Mouse (Mus musculus) hindbrain, embryonic 16.5 days (tissue): Measurements from ENCODE around the gene Dapk2. TPM values are rescaled to one million over a fixed set of nuclear protein-coding genes. Genes with fewer than 3 reads are reported as not detected.
A peak's percentile ranks its signal among the peaks of the same experiment; 100 is the strongest.

ENCODE experiments used
- ATAC-seq: fragments of 200-750 bp; cut with Nextera tagmentation; 2 replicates; pipeline ENCODE4 v1.8.0; 2017; ENCODE audit warnings: moderate TSS enrichment, moderate library complexity
- H3K27ac ChIP-seq: fragments of 300-500 bp; sonication (generic); 2 replicates; pipeline ENCODE4 v1.5.1; 2014; ENCODE audit warnings: low read depth, mild to moderate bottlenecking, control low read depth, low read length, moderate library complexity
- H3K27me3 ChIP-seq: fragments of 300-500 bp; sonication (generic); replicated peaks from 2 replicates; pipeline ENCODE4 v1.6.1; 2014; ENCODE audit warnings: low read length; ENCODE audit not compliant: control insufficient read depth, insufficient read depth
- H3K36me3 ChIP-seq: fragments of 300-500 bp; sonication (generic); 2 replicates; pipeline ENCODE4 v1.6.1; 2014; ENCODE audit warnings: mild to moderate bottlenecking, low read length, moderate library complexity, mixed read lengths; ENCODE audit not compliant: control insufficient read depth, insufficient read depth
- H3K4me1 ChIP-seq: fragments of 300-500 bp; sonication (generic); 2 replicates; pipeline ENCODE4 v1.6.1; 2014; ENCODE audit warnings: low read depth, low read length; ENCODE audit not compliant: control insufficient read depth, insufficient read depth
- H3K4me2 ChIP-seq: fragments of 300-500 bp; sonication (generic); 2 replicates; pipeline ENCODE4 v1.6.1; 2014; ENCODE audit warnings: mild to moderate bottlenecking, low read length, control low read depth, moderate library complexity
- H3K4me3 ChIP-seq: fragments of 300-500 bp; sonication (generic); 2 replicates; pipeline ENCODE4 v1.5.1; 2014; ENCODE audit warnings: mild to moderate bottlenecking, low read length, control low read depth, moderate library complexity
- H3K9ac ChIP-seq: fragments of 300-500 bp; sonication (generic); 2 replicates; pipeline ENCODE4 v1.6.1; 2014; ENCODE audit warnings: low read depth, mild to moderate bottlenecking, control low read depth, low read length, moderate library complexity
- H3K9me3 ChIP-seq: fragments of 300-500 bp; sonication (generic); 2 replicates; pipeline ENCODE4 v1.6.1; 2014; ENCODE audit warnings: mild to moderate bottlenecking, low read length, moderate library complexity; ENCODE audit not compliant: control insufficient read depth
- WGBS: fragments of 180-500 bp; shearing (Covaris S2); extraction: QIAGEN DNeasy Blood & Tissue Kit; methylation state at CpG from one replicate; pipeline ENCODE4 v1.1.7; 2014; 5-methylcytosine and 5-hydroxymethylcytosine counted together
- polyA plus RNA-seq: library from polyadenylated mRNA; unstranded; fragments of >200 nt; fragmentation: Nextera tagmentation; extraction: Ambion mirVana; gene quantifications from 2 replicates; pipeline ENCODE4 v1.2.1, GENCODE M21; 2015

Dapk2 gene
- polyA plus RNA-seq, 1 experiment from 2014 or later = 0.79 TPM

DNA sequence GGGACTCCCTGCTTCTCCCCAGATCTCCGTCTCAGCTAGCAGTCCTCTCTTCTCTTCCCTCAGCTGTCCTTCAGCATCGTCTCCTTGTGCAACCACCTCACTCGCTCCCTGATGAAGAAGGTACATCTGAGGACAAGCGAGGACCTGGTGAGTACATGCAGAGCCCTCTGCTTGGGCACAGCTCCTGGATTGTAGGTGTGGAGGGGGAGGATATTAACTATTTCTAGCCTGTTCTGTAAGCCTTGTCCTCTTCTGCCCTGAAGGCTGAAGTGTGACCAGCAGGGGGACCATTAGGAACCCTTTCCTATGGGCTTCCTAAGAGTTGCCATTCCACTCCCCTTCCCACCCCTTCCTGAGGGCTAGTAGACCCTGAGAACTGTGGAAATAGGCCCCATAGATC is 110.8 kb downstream of the Dapk2 start:
- 81% methylated on average over 4 of the region's 4 CpGs for WGBS
- no peak overlapping the region for H3K27ac ChIP-seq
- ATAC-seq = no peak

DNA sequence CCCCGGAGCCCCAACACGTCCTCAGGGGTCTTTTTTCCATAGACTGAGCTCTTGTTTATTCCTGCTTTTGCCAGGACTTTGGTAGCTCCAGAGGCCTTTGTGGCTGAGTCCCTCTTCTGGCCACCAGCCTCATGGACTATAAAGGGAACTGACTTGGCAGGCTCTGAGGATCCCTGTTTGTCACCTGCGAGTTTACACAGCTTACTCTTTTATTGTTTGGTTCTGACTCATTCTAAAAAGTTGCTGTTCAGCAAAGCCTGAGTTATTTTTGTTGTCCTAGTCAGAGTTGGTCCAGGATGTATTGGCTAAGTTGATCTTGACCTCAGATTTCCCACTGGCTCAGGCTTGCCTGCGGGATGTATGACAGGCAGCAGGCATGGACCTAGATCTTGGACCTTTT is 112.0 kb downstream of the Dapk2 start:
- Histone ChIP-seq H3K27me3 (no peaks in the 10 kb centered on the region), H3K4me3 (no peak overlapping the region), H3K27ac (no peak overlapping the region), H3K4me1 (peaks cover 2% of the 10 kb centered on the region), H3K36me3 (no peaks in the 10 kb centered on the region), H3K9me3 (no peaks in the 10 kb centered on the region), H3K4me2 (no peak overlapping the region), H3K9ac (no peak overlapping the region)
- no peak for ATAC-seq
- 72% methylated on average over 4 of the region's 4 CpGs for WGBS

More for the DNA sequence above, 110.8 kb downstream of the Dapk2 start:
- no peaks in the 10 kb centered on the region for H3K36me3 ChIP-seq
- no peak overlapping the region for H3K9ac ChIP-seq
- H3K4me3 ChIP-seq = no peak overlapping the region
- no peaks in the 10 kb centered on the region for H3K27me3 ChIP-seq
- no peaks in the 10 kb centered on the region for H3K4me1 ChIP-seq
- no peaks in the 10 kb centered on the region for H3K9me3 ChIP-seq
- no peak overlapping the region for H3K4me2 ChIP-seq

DNA sequence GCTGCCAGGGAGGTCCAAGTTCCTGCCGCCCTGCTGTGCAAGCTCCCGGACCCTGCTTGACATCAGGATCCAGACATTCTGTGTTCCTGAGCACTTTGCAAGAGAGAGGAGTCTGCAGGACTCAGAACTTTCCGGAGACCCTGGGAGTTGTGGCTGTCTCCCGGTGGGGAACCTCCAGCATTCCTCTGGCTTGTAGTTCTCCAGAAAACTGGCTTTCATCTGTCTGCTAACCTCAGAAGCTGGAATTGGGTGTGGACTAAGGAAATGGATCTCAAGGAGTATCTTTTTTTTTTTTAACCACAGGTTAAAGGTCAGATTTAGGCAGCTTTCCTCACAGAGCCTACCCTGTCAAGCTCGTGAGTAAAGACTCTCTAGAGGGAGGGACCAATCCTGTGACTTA is 113.7 kb downstream of the Dapk2 start:
- no peak for ATAC-seq
- Histone ChIP-seq H3K27me3 (no peaks in the 10 kb centered on the region), H3K4me1 (peaks cover 13% of the 10 kb centered on the region), H3K9me3 (no peaks in the 10 kb centered on the region), H3K27ac (no peak overlapping the region), H3K4me3 (no peak overlapping the region), H3K9ac (no peak overlapping the region), H3K4me2 (no peak overlapping the region), H3K36me3 (no peaks in the 10 kb centered on the region)
- 43% methylated on average over 5 of the region's 5 CpGs for WGBS

DNA sequence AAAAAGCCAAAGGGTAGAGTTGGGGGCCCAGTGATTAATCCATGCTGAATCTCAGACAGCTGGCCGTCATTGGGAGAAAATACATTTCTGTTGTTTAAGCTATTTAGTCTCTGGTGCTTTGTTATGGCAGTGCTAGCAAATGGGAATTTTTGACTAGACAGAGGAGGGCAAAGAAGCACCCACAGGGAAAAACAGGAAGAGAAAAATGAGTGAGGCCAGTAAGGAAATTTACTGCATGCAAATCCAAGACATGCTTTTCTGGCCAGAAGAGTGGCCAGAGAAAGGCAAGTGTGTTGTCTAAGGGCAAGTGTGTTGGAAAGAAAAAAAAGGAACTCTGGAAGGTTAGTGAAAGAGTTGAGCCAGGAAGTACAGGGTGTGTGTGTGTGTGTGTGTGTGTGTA is 115.6 kb downstream of the Dapk2 start:
- Histone ChIP-seq H3K4me2 (no peak overlapping the region), H3K36me3 (no peaks in the 10 kb centered on the region), H3K9ac (no peak overlapping the region), H3K27me3 (no peaks in the 10 kb centered on the region), H3K27ac (no peak overlapping the region), H3K4me1 (peaks cover 13% of the 10 kb centered on the region), H3K9me3 (no peaks in the 10 kb centered on the region), H3K4me3 (no peak overlapping the region)
- no peak for ATAC-seq
- 84% methylated on average over 1 of the region's 1 CpGs for WGBS

DNA sequence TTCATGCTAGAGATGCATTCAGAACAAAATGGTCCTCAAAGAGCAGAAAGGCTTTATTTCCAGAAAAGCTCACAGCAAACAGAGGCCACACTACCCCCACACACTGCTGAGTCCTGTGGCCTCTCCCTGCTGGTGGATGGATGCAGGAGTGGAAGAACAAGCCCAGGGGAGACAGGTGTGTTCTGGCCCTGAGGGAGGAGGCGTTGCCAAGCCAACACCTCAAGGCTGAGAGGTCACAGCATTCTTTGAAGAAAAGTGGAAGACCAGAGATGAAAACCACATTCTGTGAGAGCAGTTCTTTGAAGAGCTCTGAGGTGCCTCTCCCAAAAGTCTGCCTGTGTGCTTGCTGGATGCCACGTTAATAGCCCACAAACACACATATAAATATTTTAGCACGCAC is 116.6 kb downstream of the Dapk2 start:
- Histone ChIP-seq H3K9me3 (no peaks in the 10 kb centered on the region), H3K27me3 (no peaks in the 10 kb centered on the region), H3K4me3 (no peak overlapping the region), H3K4me1 (peaks cover 13% of the 10 kb centered on the region), H3K4me2 (no peak overlapping the region), H3K36me3 (no peaks in the 10 kb centered on the region), H3K27ac (no peak overlapping the region), H3K9ac (no peak overlapping the region)
- no peak for ATAC-seq
- 24% methylated on average over 3 of the region's 3 CpGs for WGBS

DNA sequence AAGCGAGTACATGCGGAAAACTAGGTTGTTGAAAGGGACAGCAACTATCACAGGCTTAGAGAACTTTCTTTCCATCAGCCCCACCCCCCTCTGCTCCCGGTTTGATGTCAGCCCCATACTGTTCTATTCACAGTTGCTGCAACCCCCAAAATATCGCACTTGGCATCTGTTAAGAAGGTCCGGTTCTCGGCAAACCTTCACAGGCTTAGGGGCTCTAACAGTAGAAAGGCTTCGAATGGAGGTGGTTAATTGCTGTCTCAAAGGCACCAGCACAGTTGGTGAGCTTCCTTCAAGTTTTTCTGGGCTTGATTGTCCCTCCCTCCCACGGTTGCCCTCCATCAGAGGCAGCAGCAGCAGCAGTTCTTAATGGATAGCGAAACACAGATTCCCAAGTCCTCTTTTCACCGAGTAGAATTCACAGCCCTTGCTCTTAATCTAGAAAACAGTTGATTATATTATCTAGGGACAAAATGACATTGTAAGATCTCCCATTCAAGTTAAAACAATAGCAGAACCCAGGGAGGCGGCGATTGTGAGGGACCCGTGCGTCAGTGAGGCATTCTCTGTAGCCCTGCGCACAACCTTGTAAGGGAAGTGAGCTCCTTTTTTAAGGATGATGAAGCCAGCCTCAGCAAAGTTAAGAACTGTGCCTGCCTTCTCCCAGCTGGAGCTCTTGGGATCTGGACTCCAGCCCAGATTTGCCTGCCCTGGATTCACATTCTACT is 117.4 kb downstream of the Dapk2 start:
- H3K36me3 ChIP-seq = no peaks in the 10 kb centered on the region
- H3K4me2 ChIP-seq = peak overlapping the region; percentile 50
- peaks cover 13% of the 10 kb centered on the region for H3K4me1 ChIP-seq
- H3K27ac ChIP-seq = peak overlapping the region; percentile 52
- H3K27me3 ChIP-seq = no peaks in the 10 kb centered on the region
- ATAC-seq = peak; percentile 56; the same call in 1 of the 2 replicates
- WGBS = under 1% methylated on average over 15 of the region's 15 CpGs
- H3K9ac ChIP-seq = peak overlapping the region; percentile 42
- H3K4me3 ChIP-seq = peak overlapping the region; percentile 19
- no peaks in the 10 kb centered on the region for H3K9me3 ChIP-seq

DNA sequence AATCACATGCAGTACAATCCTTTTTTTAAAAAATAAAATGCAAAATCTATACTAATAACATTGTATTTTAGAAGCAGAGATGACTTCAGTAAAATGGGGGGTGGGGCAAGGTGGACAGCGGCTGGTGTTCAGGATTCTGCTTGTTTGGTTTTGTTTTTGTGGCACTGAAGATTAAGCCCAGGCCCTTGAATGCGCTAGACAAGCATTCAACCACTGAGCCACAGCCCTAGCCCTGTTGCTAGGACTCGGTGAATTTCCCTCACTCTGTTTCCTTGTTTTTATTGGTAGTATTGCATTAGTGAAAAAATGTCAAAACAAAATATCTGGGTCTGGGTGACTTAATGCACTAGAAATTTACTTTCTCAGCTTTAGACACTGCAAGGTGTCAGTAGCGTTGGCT is 118.0 kb downstream of the Dapk2 start:
- no peak overlapping the region for H3K4me3 ChIP-seq
- H3K4me1 ChIP-seq = peaks cover 13% of the 10 kb centered on the region
- no peaks in the 10 kb centered on the region for H3K27me3 ChIP-seq
- no peak for ATAC-seq
- H3K4me2 ChIP-seq = peak overlapping the region; percentile 50
- no peaks in the 10 kb centered on the region for H3K36me3 ChIP-seq
- no peak overlapping the region for H3K27ac ChIP-seq
- 22% methylated on average over 4 of the region's 4 CpGs for WGBS
- no peaks in the 10 kb centered on the region for H3K9me3 ChIP-seq
- H3K9ac ChIP-seq = no peak overlapping the region

DNA sequence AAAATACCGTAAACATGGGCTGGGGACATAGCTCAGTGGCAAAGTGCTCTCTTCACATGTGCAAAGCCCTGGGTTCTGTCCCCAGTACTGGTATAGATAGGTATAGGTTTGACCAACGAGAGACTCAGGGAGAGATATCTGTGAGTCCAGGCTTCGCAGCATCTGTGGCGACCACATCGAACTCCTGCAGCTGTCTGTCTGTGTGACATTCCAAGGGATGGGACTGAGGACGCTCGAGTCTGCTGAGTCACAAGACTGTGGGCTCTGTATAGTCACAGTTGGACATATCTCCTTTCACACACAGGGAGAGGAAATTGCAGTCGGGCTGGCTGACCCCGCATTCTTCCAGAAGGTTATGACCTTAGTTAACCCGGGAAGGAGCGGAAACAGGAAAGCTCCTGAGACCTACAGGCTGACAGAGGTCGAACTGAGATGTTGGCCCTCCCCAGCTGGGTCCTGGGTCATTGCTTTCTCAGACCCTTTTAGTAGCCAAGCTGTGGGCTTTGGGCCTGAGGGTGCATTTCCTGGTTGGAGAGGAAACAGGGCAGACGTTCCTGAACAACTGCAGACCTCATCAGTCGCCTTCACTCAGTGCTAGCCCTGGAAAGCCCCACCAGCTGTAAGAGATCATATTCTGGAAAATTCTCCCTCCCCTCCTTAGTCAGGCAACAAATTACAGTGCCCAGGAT is 118.8 kb downstream of the Dapk2 start:
- Histone ChIP-seq H3K4me3 (no peak overlapping the region), H3K4me2 (no peak overlapping the region), H3K27me3 (no peaks in the 10 kb centered on the region), H3K4me1 (peaks cover 13% of the 10 kb centered on the region), H3K9ac (no peak overlapping the region), H3K9me3 (no peaks in the 10 kb centered on the region), H3K27ac (no peak overlapping the region), H3K36me3 (no peaks in the 10 kb centered on the region)
- 25% methylated on average over 14 of the region's 14 CpGs for WGBS
- no peak for ATAC-seq

DNA sequence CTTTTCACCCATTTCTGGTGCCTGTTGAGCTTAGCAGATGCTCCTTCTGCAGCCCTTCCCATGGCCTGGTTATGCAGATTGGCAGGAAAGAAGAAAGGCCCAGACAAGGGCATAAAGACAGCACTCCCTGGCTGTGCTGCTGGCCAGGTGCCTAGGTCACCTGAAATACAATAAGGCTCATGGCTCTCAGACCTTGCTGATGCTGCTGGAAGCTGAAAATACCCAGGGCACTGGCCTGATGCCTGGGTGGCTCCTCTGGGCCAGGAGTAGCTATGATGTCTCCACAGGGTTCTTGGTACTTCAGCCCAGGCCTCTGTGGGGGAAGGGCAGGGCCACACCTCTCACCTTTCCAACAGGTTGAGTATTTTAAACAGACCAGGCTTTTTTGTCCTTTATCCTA is 121.6 kb downstream of the Dapk2 start:
- Histone ChIP-seq H3K27me3 (no peaks in the 10 kb centered on the region), H3K9me3 (no peaks in the 10 kb centered on the region), H3K4me2 (no peak overlapping the region), H3K27ac (no peak overlapping the region), H3K36me3 (no peaks in the 10 kb centered on the region), H3K4me1 (peaks cover 13% of the 10 kb centered on the region), H3K9ac (no peak overlapping the region), H3K4me3 (no peak overlapping the region)
- no peak for ATAC-seq
